Mouse (Mus musculus) MEL (cell line): ENCODE measurements around the gene Tshr. TPM values are rescaled to one million over a fixed set of nuclear protein-coding genes. Genes with fewer than 3 reads are reported as not detected.

Experiments used
- DNase-seq: peaks from one replicate; pipeline ENCODE4 v3.0.0; 2011; ENCODE audit warnings: low read depth, low spot score
- H3K27ac ChIP-seq: 2 replicates; pipeline ENCODE4 v1.5.1; 2012; ENCODE audit warnings: low read depth, mild to moderate bottlenecking, control low read depth, low read length, moderate library complexity; ENCODE audit not compliant: control insufficient read depth
- H3K27me3 ChIP-seq, 2 experiments: fragments of 150-350 bp in 1 of 2; sonication (generic) in 1 of 2; 2 replicates each; pipeline ENCODE4 v1.6.1; 2012; ENCODE audit warnings: low read length in 2 of 2, mild to moderate bottlenecking in 2 of 2, improper control_type of control experiment in 1 of 2, moderate library complexity in 1 of 2; ENCODE audit not compliant: insufficient read depth in 2 of 2, control insufficient read depth in 1 of 2
- H3K36me3 ChIP-seq, 2 experiments: 2 replicates each; pipeline ENCODE4 v1.6.1; 2012 to 2014; ENCODE audit warnings: low read length in 2 of 2, improper control_type of control experiment in 1 of 2, inconsistent platforms in 1 of 2, mild to moderate bottlenecking in 1 of 2; ENCODE audit not compliant: insufficient read depth in 2 of 2, control insufficient read depth in 1 of 2
- H3K4me1 ChIP-seq, 2 experiments: fragments of 150-350 bp in 1 of 2; sonication (generic) in 1 of 2; 2 replicates each; pipeline ENCODE4 v1.6.1; 2012; ENCODE audit warnings: low read length in 2 of 2, improper control_type of control experiment in 1 of 2, mild to moderate bottlenecking in 1 of 2; ENCODE audit not compliant: insufficient read depth in 2 of 2, control insufficient read depth in 1 of 2
- H3K4me3 ChIP-seq, 2 experiments: fragments of 150-350 bp in 1 of 2; sonication (generic) in 1 of 2; 2 replicates each; pipeline ENCODE4 v1.5.1; 2012; ENCODE audit warnings: low read depth in 2 of 2, low read length in 2 of 2, mild to moderate bottlenecking in 2 of 2, moderate library complexity in 2 of 2, control low read depth in 1 of 2, improper control_type of control experiment in 1 of 2; ENCODE audit not compliant: control insufficient read depth in 1 of 2, insufficient read depth in 1 of 2
- H3K79me2 ChIP-seq: 2 replicates; pipeline ENCODE4 v1.6.1; 2012; ENCODE audit warnings: mild to moderate bottlenecking, low read length, moderate library complexity; ENCODE audit not compliant: control insufficient read depth, poor library complexity, insufficient read depth
- H3K9ac ChIP-seq: 2 replicates; pipeline ENCODE4 v1.6.1; 2012; ENCODE audit warnings: low read depth, mild to moderate bottlenecking, control low read depth, low read length, moderate library complexity; ENCODE audit not compliant: control insufficient read depth, poor library complexity, severe bottlenecking
- H3K9me3 ChIP-seq: fragments of 150-350 bp; sonication (generic); replicated peaks from 2 replicates; pipeline ENCODE4 v1.6.1; 2012; ENCODE audit warnings: mild to moderate bottlenecking, low read length, improper control_type of control experiment, moderate library complexity; ENCODE audit not compliant: insufficient read depth
- BHLHE40 ChIP-seq: IDR thresholded peaks from 2 replicates; pipeline ENCODE4 v1.6.1; 2012; ENCODE audit warnings: low read depth, mild to moderate bottlenecking, inconsistent platforms, low read length, improper control_type of control experiment, borderline replicate concordance
- CHD1 ChIP-seq: IDR thresholded peaks from 2 replicates; pipeline ENCODE4 v1.6.1; 2012; ENCODE audit warnings: low read depth, mild to moderate bottlenecking, inconsistent platforms, low read length, improper control_type of control experiment
- CHD2 ChIP-seq: IDR thresholded peaks from 2 replicates; pipeline ENCODE4 v1.6.1; 2011; ENCODE audit warnings: low read length, improper control_type of control experiment
- CTCF ChIP-seq, 3 experiments: IDR thresholded peaks in 2 of 3; conservative IDR thresholded peaks in 1 of 3; 2 replicates each; pipeline ENCODE4 v1.5.1; 2011 to 2012; ENCODE audit warnings: low read length in 3 of 3, low read depth in 2 of 3, mild to moderate bottlenecking in 2 of 3, improper control_type of control experiment in 1 of 3, inconsistent platforms in 1 of 3, mixed read lengths in 1 of 3, moderate library complexity in 1 of 3; ENCODE audit not compliant: control insufficient read depth in 1 of 3, insufficient read depth in 1 of 3, poor library complexity in 1 of 3, severe bottlenecking in 1 of 3
- ELF1 ChIP-seq: IDR thresholded peaks from 2 replicates; pipeline ENCODE4 v1.6.1; 2014; ENCODE audit warnings: low read depth, mild to moderate bottlenecking, inconsistent platforms, low read length, improper control_type of control experiment, moderate library complexity
- EP300 ChIP-seq, 2 experiments: IDR thresholded peaks; 2 replicates each; pipeline ENCODE4 v1.6.1; 2011; ENCODE audit warnings: improper control_type of control experiment in 2 of 2, low read length in 2 of 2, low read depth in 1 of 2, mild to moderate bottlenecking in 1 of 2
- ETS1 ChIP-seq: IDR thresholded peaks from 2 replicates; pipeline ENCODE4 v1.6.1; 2012; ENCODE audit warnings: low read depth, mild to moderate bottlenecking, inconsistent platforms, low read length, improper control_type of control experiment, moderate library complexity
- JUND ChIP-seq: IDR thresholded peaks from 2 replicates; pipeline ENCODE4 v1.6.1; 2011; ENCODE audit warnings: low read depth, mild to moderate bottlenecking, improper control_type of control experiment, low read length
- MAZ ChIP-seq: IDR thresholded peaks from 2 replicates; pipeline ENCODE4 v1.6.1; 2012; ENCODE audit warnings: low read depth, mild to moderate bottlenecking, inconsistent platforms, low read length, improper control_type of control experiment
- MEF2A ChIP-seq: IDR thresholded peaks from 2 replicates; pipeline ENCODE4 v1.6.1; 2014; ENCODE audit warnings: low read depth, mild to moderate bottlenecking, inconsistent platforms, low read length, improper control_type of control experiment; ENCODE audit not compliant: poor library complexity, insufficient replicate concordance, severe bottlenecking; ENCODE audit errors: extremely low read depth
- MXI1 ChIP-seq: IDR thresholded peaks from 2 replicates; pipeline ENCODE4 v1.6.1; 2011; ENCODE audit warnings: mild to moderate bottlenecking, low read depth, low read length, improper control_type of control experiment
- MYB ChIP-seq: IDR thresholded peaks from 2 replicates; pipeline ENCODE4 v1.6.1; 2011; ENCODE audit warnings: mild to moderate bottlenecking, low read depth, low read length, improper control_type of control experiment
- NRF1 ChIP-seq: IDR thresholded peaks from 2 replicates; pipeline ENCODE4 v1.6.1; 2014; ENCODE audit warnings: low read depth, mild to moderate bottlenecking, inconsistent platforms, low read length, improper control_type of control experiment, moderate library complexity; ENCODE audit not compliant: poor library complexity, insufficient read depth, severe bottlenecking
- POLR2AphosphoS5 ChIP-seq: IDR thresholded peaks from 2 replicates; pipeline ENCODE4 v1.6.1; 2012; ENCODE audit warnings: low read depth, borderline replicate concordance, mild to moderate bottlenecking, inconsistent platforms, low read length, moderate library complexity, mixed read lengths
- SMC3 ChIP-seq: IDR thresholded peaks from 2 replicates; pipeline ENCODE4 v1.6.1; 2011; ENCODE audit warnings: low read depth, low read length, improper control_type of control experiment
- TBP ChIP-seq: IDR thresholded peaks from 2 replicates; pipeline ENCODE4 v1.8.0; 2011; ENCODE audit warnings: low read depth, low read length, improper control_type of control experiment
- TCF12 ChIP-seq: IDR thresholded peaks from 2 replicates; pipeline ENCODE4 v1.6.1; 2014; ENCODE audit warnings: low read depth, mild to moderate bottlenecking, inconsistent platforms, low read length, improper control_type of control experiment, moderate library complexity
- ZC3H11A ChIP-seq: IDR thresholded peaks from 2 replicates; pipeline ENCODE4 v1.6.1; 2012; ENCODE audit warnings: low read depth, mild to moderate bottlenecking, inconsistent platforms, low read length, improper control_type of control experiment
- ZKSCAN1 ChIP-seq: IDR thresholded peaks from 2 replicates; pipeline ENCODE4 v1.6.1; 2012; ENCODE audit warnings: low read depth, mild to moderate bottlenecking, inconsistent platforms, low read length, improper control_type of control experiment, moderate library complexity
- ZMIZ1 ChIP-seq: IDR thresholded peaks from 2 replicates; pipeline ENCODE4 v1.6.1; 2012; ENCODE audit warnings: low read depth, mild to moderate bottlenecking, inconsistent platforms, low read length, improper control_type of control experiment, moderate library complexity
- polyA plus RNA-seq, 2 experiments: library from polyadenylated mRNA; stranded (reverse) in 1 of 2; unstranded in 1 of 2; fragments of >175 nt in 1 of 2; fragments of >200 nt in 1 of 2; gene quantifications; 2 replicates each; pipeline versions ENCODE4 v1.2.1 to v1.2.4; 2012; ENCODE audit warnings: low replicate concordance in 2 of 2, low read depth in 1 of 2; ENCODE audit not compliant: insufficient read length in 2 of 2, insufficient read depth in 1 of 2, missing spikeins in 1 of 2
- total RNA-seq: library from RNA; depleted of rRNA; stranded (reverse); fragments of 300-350 nt; gene quantifications from 2 replicates; pipeline ENCODE4 v1.2.3, GENCODE M21; 2012

Gene Tshr
- total and polyA plus RNA-seq, 3 experiments = not detected

DNA sequence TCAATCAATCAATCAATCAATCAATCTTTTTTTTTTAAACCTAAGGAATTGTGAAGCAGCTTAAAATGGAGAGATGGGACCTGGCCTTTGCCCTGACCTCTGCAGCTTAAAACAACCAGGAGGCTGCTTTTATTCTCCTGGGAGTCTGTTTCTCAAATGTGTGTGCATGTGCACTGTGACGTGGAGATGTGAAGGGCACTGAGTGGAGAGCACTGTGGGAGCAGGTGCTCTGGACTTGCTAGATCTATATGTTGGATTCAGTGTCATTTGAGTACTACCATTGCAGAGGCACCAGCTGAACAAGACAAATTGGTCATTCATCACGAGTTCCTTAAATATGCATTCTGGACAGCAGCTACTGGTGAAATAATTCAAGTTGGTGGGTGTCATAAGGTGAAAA, 42.8 kb downstream of the Tshr start:
- H3K4me3 ChIP-seq = no peak overlapping the region
- TF ChIP-seq CTCF (IDR thresholded peaks at IDR 0.05 in 2 of 3, conservative IDR thresholded peaks at IDR 0.05 in 1 of 3; ENCODE audit: control insufficient read depth in 1 of 3, insufficient read depth in 1 of 3, low read depth in 2 of 3, low read length in 3 of 3, poor library complexity in 1 of 3, severe bottlenecking in 1 of 3) (no peak), POLR2AphosphoS5 (no peak), MYB (no peak), BHLHE40 (no peak), SMC3 (no peak), NRF1 (no peak), MEF2A (no peak), MAZ (no peak), EP300 (IDR thresholded peaks at IDR 0.05; ENCODE audit: low read depth in 1 of 2, low read length in 2 of 2) (no peak), CHD1 (no peak)
- H3K79me2 ChIP-seq = no peaks in the 10 kb centered on the region
- H3K27me3 ChIP-seq = no peaks in the 10 kb centered on the region; a peak in 1 of 4 replicates
- no peak overlapping the region for H3K27ac ChIP-seq
- H3K36me3 ChIP-seq = peaks cover 0 to 6% of the 10 kb centered on the region in 2 experiments; a peak in 1 of 4 replicates
- no peak for DNase-seq
- H3K9me3 ChIP-seq = no peaks in the 10 kb centered on the region
- H3K9ac ChIP-seq = no peak overlapping the region
- H3K4me1 ChIP-seq = peaks cover 0 to 5% of the 10 kb centered on the region in 2 experiments; a peak in 3 of 4 replicates

DNA sequence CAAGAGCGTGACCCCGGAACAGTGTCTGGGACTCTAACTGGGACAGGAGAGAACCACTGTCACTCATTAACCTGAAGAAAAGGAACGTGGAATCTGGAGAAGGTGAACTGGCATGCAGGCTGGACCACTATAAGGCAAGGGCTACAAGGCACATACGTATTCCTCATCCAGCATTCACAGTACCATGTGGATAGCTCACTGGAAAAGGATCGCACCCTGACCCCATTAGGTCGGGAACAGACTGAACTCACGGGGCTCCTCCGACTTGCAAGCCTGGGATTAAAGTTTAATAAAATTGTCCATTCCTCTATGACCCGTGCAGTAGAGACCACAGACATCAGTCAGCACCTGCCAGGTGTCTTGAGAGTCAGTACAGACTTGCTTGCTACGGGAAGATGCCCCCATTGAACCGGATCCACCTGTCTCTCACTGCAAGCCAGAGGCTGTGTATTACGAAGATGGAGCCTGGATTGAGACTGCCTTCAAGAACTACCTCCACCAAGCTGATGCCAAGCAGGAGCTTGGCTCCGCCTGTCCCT, 97.9 kb downstream of the Tshr start:
- no peaks in the 10 kb centered on the region for H3K9me3 ChIP-seq
- H3K27me3 ChIP-seq = peaks cover 2% of the 10 kb centered on the region in 2 experiments; a peak in 3 of 4 replicates
- no peak for DNase-seq
- no peaks in the 10 kb centered on the region for H3K36me3 ChIP-seq
- TF ChIP-seq POLR2AphosphoS5 = no peak
- TF ChIP-seq ELF1 = no peak
- TF ChIP-seq JUND = no peak
- TF ChIP-seq ZKSCAN1 = no peak
- TF ChIP-seq ZMIZ1 = no peak
- no peak for TF ChIP-seq SMC3
- no peak for TF ChIP-seq TBP
- no peak for TF ChIP-seq MYB
- TF ChIP-seq ETS1 = no peak
- no peak for TF ChIP-seq MXI1
- TF ChIP-seq CHD2 = no peak
- TF ChIP-seq TCF12 = no peak
- TF ChIP-seq ZC3H11A = no peak
- H3K4me3 ChIP-seq = no peak overlapping the region
- no peaks in the 10 kb centered on the region for H3K4me1 ChIP-seq
- no peak overlapping the region for H3K9ac ChIP-seq
- no peaks in the 10 kb centered on the region for H3K79me2 ChIP-seq
- no peak overlapping the region for H3K27ac ChIP-seq
